ENCODE assay signal across 8 mouse cellular contexts in the genomic region with DNA sequence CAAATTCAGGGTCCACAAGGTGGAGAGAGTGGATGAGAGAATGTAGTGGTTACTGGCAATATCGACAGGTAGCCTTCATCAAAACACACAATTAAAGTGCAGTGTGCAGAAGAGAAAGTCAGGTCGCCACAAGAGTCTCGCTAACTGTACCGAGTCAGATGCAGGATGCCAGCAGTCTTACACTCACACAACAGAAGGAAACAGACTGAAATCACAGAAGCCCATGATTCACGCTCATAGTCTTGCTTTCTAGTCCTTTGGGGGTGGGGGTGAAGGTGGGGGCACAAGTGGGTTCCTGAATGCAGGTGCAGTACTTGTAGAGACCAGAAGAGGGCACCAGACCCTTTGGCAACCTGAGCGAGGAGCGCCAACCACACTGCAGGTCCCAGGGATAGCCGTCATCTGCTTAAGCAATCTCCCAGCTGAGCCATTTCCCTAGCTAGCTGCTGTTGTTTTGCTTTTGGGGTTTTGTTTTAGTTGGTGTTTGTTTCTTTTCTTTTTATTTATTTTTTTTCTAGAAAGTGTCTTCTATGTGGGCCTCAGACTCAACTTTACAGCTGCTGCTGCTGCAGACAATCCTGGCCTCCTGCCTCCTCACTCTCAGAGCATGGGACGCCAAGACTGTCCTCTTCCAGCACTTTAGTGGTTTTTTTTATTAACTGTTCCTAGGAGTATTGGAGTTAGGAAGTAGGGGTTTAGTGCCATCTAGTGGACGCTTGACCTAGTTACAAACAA.
A peak's percentile ranks its signal among the peaks of the same experiment; 100 is the strongest.
DNase-seq lines count a peak whose midpoint lies in the region; ATAC-seq lines count a peak whose summit lies in the region.

No protein-coding gene starts in this region.

- peaks cover 25% of the 10 kb centered on the region for H3K36me3 ChIP-seq in heart, embryonic 13.5 days
- H3K36me3 ChIP-seq in liver, embryonic 12.5 days, result no peaks in the 10 kb centered on the region
- H3K36me3 ChIP-seq in stomach, embryonic 15.5 days, result no peaks in the 10 kb centered on the region

- H3K4me1 ChIP-seq in heart, embryonic 13.5 days, result peaks cover 22% of the 10 kb centered on the region
- peaks cover 8% of the 10 kb centered on the region for H3K4me1 ChIP-seq in liver, embryonic 12.5 days
- H3K4me1 ChIP-seq in stomach, embryonic 15.5 days, result no peaks in the 10 kb centered on the region

- DNase-seq in brain, embryonic 18.5 days (ENCODE audit: low read depth, low spot score), result peak; percentile 66
- peak; percentile 86 for DNase-seq in kidney, postnatal 10 days
- peak; percentile 63 to 83 for DNase-seq in natural killer cell, adult 2 months (ENCODE audit: low spot score in 2 of 2)

- H3K9ac ChIP-seq in heart, embryonic 13.5 days, result 0 out of 2 replicates have a peak overlapping the region, but pooled peaks have one; percentile 40
- peak overlapping the region; percentile 6; the same call in 1 of the 2 replicates for H3K9ac ChIP-seq in liver, embryonic 12.5 days
- no peak overlapping the region for H3K9ac ChIP-seq in stomach, embryonic 15.5 days

- H3K4me3 ChIP-seq in heart, embryonic 13.5 days, result peak overlapping the region; percentile 24
- peak overlapping the region; percentile 27; the same call in 1 of the 2 replicates for H3K4me3 ChIP-seq in liver, embryonic 12.5 days
- no peak overlapping the region; the same call in 1 of the 2 replicates for H3K4me3 ChIP-seq in stomach, embryonic 15.5 days (replicated peaks)

- no peaks in the 10 kb centered on the region for H3K27me3 ChIP-seq in heart, embryonic 13.5 days (replicated peaks)
- no peaks in the 10 kb centered on the region for H3K27me3 ChIP-seq in liver, embryonic 12.5 days (replicated peaks)
- H3K27me3 ChIP-seq in stomach, embryonic 15.5 days (replicated peaks), result no peaks in the 10 kb centered on the region

- no peaks in the 10 kb centered on the region for H3K9me3 ChIP-seq in heart, embryonic 13.5 days
- H3K9me3 ChIP-seq in liver, embryonic 12.5 days (replicated peaks), result no peaks in the 10 kb centered on the region
- no peaks in the 10 kb centered on the region for H3K9me3 ChIP-seq in stomach, embryonic 15.5 days

- peak; percentile 91 for ATAC-seq in CD4-positive, CD25-positive, alpha-beta regulatory T cell, adult 4 months
- ATAC-seq in erythroid progenitor cell, adult 5-6 weeks (replicated peaks; ENCODE audit: low FRiP score, poor library complexity, severe bottlenecking), result peak; percentile 82
- ATAC-seq in heart, embryonic 13.5 days (ENCODE audit: extremely low read depth, insufficient number of reproducible peaks, low FRiP score, low TSS enrichment), result no peak
- ATAC-seq in liver, embryonic 12.5 days, result peak; percentile 73
- peak; percentile 63; the same call in 1 of the 2 replicates for ATAC-seq in stomach, embryonic 15.5 days (ENCODE audit: insufficient read depth, low FRiP score, low read depth)

- H3K4me2 ChIP-seq in heart, embryonic 13.5 days, result peak overlapping the region; percentile 61
- H3K4me2 ChIP-seq in liver, embryonic 12.5 days, result peak overlapping the region; percentile 60
- peak overlapping the region; percentile 44 for H3K4me2 ChIP-seq in stomach, embryonic 15.5 days

- peak overlapping the region; percentile 80 for H3K27ac ChIP-seq in heart, embryonic 13.5 days (replicated peaks)
- H3K27ac ChIP-seq in liver, embryonic 12.5 days, result peak overlapping the region; percentile 56; the same call in 1 of the 2 replicates
- peak overlapping the region; percentile 74 for H3K27ac ChIP-seq in stomach, embryonic 15.5 days

- 20% methylated on average over 10 of the region's 10 CpGs for WGBS in heart, embryonic 13.5 days
- WGBS in liver, embryonic 12.5 days (ENCODE audit: insufficient replicate concordance), result 16% methylated on average over 10 of the region's 10 CpGs
- WGBS in stomach, embryonic 15.5 days, result 20% methylated on average over 10 of the region's 10 CpGs
